Mouse (Mus musculus): ENCODE measurements around the gene Slc2a1. TPM values are rescaled to one million over a fixed set of nuclear protein-coding genes. Genes with fewer than 3 reads are reported as not detected.

Gene Slc2a1
- total and polyA plus RNA-seq, 3 experiments = 33.4 to 64.9 (median 46.2) TPM

GRCm38 (mm10) chr4:119129096-119129495 is 20.6 kb downstream of the Slc2a1 start:
- Histone ChIP-seq H3K27me3 (replicated peaks) (no peaks in the 10 kb centered on the region), H3K4me3 (replicated peaks in 1 of 3; ENCODE audit: low read depth in 2 of 3, low read length in 2 of 3, poor library complexity in 1 of 3) (no peak overlapping the region), H3K36me3 (replicated peaks in 1 of 2; ENCODE audit: control insufficient read depth in 1 of 2, insufficient read depth in 1 of 2, low read length in 1 of 2) (peaks cover 36 to 87% of the 10 kb centered on the region in 2 experiments), H3K4me1 (ENCODE audit: control insufficient read depth in 1 of 2, insufficient read depth in 2 of 2) (peaks cover 24 to 78% of the 10 kb centered on the region in 2 experiments), H3K9me3 (replicated peaks; ENCODE audit: low read length) (no peaks in the 10 kb centered on the region), H3K79me2 (replicated peaks; ENCODE audit: control insufficient read depth, extremely low read depth, insufficient read depth, poor library complexity, severe bottlenecking) (no peaks in the 10 kb centered on the region), H3K27ac (ENCODE audit: insufficient read depth, low read depth) (no peak overlapping the region), H3K9ac (ENCODE audit: insufficient read depth, low read depth) (no peak overlapping the region), H3K4me2 (ENCODE audit: insufficient read depth, low read depth, poor library complexity, severe bottlenecking) (no peak overlapping the region)
- dilution Hi-C loops (cut with MboI; ENCODE audit: extremely low pct_ligation_motif_present, extremely low pct_unique_long_range_greater_than_20kb, low sequenced_read_pairs) = no loop called here
- no peak for TF ChIP-seq CHD1 (IDR thresholded peaks at IDR 0.05; ENCODE audit: low read depth, low read length)
- TF ChIP-seq ZNF384 (IDR thresholded peaks at IDR 0.05; ENCODE audit: low read depth, low read length) = no peak
- no peak for TF ChIP-seq RCOR1 (conservative IDR thresholded peaks at IDR 0.05; ENCODE audit: low read depth, low read length)
- no peak for TF ChIP-seq BHLHE40 (IDR thresholded peaks at IDR 0.05; ENCODE audit: low read depth, low read length)
- DNase-seq (ENCODE audit: extremely low read depth) = no peak
- in situ Hi-C loops (cut with MboI; ENCODE audit: low pct_ligation_motif_present, low pct_unique_long_range_greater_than_20kb, low sequenced_read_pairs) = loop anchor here (10.0 kb wide), 1 partner anchor 124 kb away; no protein-coding TSS in a partner anchor

- H3K79me2 ChIP-seq (replicated peaks; ENCODE audit: control insufficient read depth, extremely low read depth, insufficient read depth, poor library complexity, severe bottlenecking) = no peaks in the 10 kb centered on the region
- DNase-seq (ENCODE audit: extremely low read depth) = peak; percentile 47
- H3K27me3 ChIP-seq (replicated peaks) = no peaks in the 10 kb centered on the region
- H3K9ac ChIP-seq (ENCODE audit: insufficient read depth, low read depth) = no peak overlapping the region
- no peak overlapping the region for H3K27ac ChIP-seq (ENCODE audit: insufficient read depth, low read depth)
- H3K4me1 ChIP-seq (ENCODE audit: control insufficient read depth in 1 of 2, insufficient read depth in 2 of 2) = peaks cover 7 to 55% of the 10 kb centered on the region in 2 experiments; a peak in 3 of 4 replicates
- no peaks in the 10 kb centered on the region for H3K9me3 ChIP-seq (replicated peaks; ENCODE audit: low read length)
- H3K4me2 ChIP-seq (ENCODE audit: insufficient read depth, low read depth, poor library complexity, severe bottlenecking) = no peak overlapping the region
- no peak overlapping the region for H3K4me3 ChIP-seq (replicated peaks in 1 of 3; ENCODE audit: low read depth in 2 of 3, low read length in 2 of 3, poor library complexity in 1 of 3)
- no peak for TF ChIP-seq POLR2A (IDR thresholded peaks at IDR 0.05; ENCODE audit: low read depth, low read length)
- no peak for TF ChIP-seq TCF12 (IDR thresholded peaks at IDR 0.05; ENCODE audit: low read depth, low read length)
- peaks cover 56 to 88% of the 10 kb centered on the region in 2 experiments for H3K36me3 ChIP-seq (replicated peaks in 1 of 2; ENCODE audit: control insufficient read depth in 1 of 2, insufficient read depth in 1 of 2, low read length in 1 of 2)
- dilution Hi-C loops (cut with MboI; ENCODE audit: extremely low pct_ligation_motif_present, extremely low pct_unique_long_range_greater_than_20kb, low sequenced_read_pairs) = no loop called here
- in situ Hi-C loops (cut with MboI; ENCODE audit: low pct_ligation_motif_present, low pct_unique_long_range_greater_than_20kb, low sequenced_read_pairs) = no loop called here
These were observed 22.8 kb downstream of the Slc2a1 start for GRCm38 (mm10) chr4:119131189-119131910.

DNA sequence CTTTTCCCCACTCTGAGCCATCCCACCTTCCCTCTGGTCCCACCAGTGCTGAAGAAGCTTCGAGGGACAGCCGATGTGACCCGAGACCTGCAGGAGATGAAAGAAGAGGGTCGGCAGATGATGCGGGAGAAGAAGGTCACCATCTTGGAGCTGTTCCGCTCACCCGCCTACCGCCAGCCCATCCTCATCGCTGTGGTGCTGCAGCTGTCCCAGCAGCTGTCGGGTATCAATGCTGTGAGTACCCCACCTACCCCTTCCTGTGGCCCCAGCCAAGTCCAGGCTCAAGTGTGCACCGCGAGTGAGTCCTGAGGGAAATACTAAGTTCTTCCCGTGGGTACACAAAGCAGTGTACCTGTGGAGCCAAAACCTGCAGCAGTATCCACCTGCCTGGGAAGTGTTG is 24.8 kb downstream of the Slc2a1 start:
- Histone ChIP-seq H3K79me2 (replicated peaks; ENCODE audit: control insufficient read depth, extremely low read depth, insufficient read depth, poor library complexity, severe bottlenecking) (no peaks in the 10 kb centered on the region), H3K27me3 (replicated peaks) (no peaks in the 10 kb centered on the region), H3K4me1 (ENCODE audit: control insufficient read depth in 1 of 2, insufficient read depth in 2 of 2) (peaks cover 0 to 36% of the 10 kb centered on the region in 2 experiments; a peak in 2 of 4 replicates), H3K27ac (ENCODE audit: insufficient read depth, low read depth) (no peak overlapping the region), H3K4me2 (ENCODE audit: insufficient read depth, low read depth, poor library complexity, severe bottlenecking) (no peak overlapping the region), H3K4me3 (replicated peaks in 1 of 3; ENCODE audit: low read depth in 2 of 3, low read length in 2 of 3, poor library complexity in 1 of 3) (no peak overlapping the region), H3K9me3 (replicated peaks; ENCODE audit: low read length) (no peaks in the 10 kb centered on the region), H3K9ac (ENCODE audit: insufficient read depth, low read depth) (no peak overlapping the region), H3K36me3 (replicated peaks in 1 of 2; ENCODE audit: control insufficient read depth in 1 of 2, insufficient read depth in 1 of 2, low read length in 1 of 2) (peaks cover 68 to 97% of the 10 kb centered on the region in 2 experiments)
- in situ Hi-C loops (cut with MboI; ENCODE audit: low pct_ligation_motif_present, low pct_unique_long_range_greater_than_20kb, low sequenced_read_pairs) (no loop called here), dilution Hi-C loops (cut with MboI; ENCODE audit: extremely low pct_ligation_motif_present, extremely low pct_unique_long_range_greater_than_20kb, low sequenced_read_pairs) (no loop called here)
- TF ChIP-seq KAT2A (IDR thresholded peaks at IDR 0.05; ENCODE audit: insufficient replicate concordance, low read length) (no peak), UBTF (IDR thresholded peaks at IDR 0.05; ENCODE audit: low read depth, low read length) (no peak), TCF12 (IDR thresholded peaks at IDR 0.05; ENCODE audit: low read depth, low read length) (no peak), POLR2AphosphoS2 (IDR thresholded peaks at IDR 0.05; ENCODE audit: low read depth, low read length) (no peak), GABPA (IDR thresholded peaks at IDR 0.05; ENCODE audit: insufficient replicate concordance, low read depth, low read length) (no peak), PAX5 (IDR thresholded peaks at IDR 0.05; ENCODE audit: low read length) (no peak), ZNF384 (IDR thresholded peaks at IDR 0.05; ENCODE audit: low read depth, low read length) (no peak), ZC3H11A (IDR thresholded peaks at IDR 0.05; ENCODE audit: low read depth, low read length) (no peak), JUND (conservative IDR thresholded peaks at IDR 0.05; ENCODE audit: low read depth, low read length) (no peak), TBP (conservative IDR thresholded peaks at IDR 0.05; ENCODE audit: low read depth, low read length) (no peak), CHD1 (IDR thresholded peaks at IDR 0.05; ENCODE audit: low read depth, low read length) (no peak)
- DNase-seq (ENCODE audit: extremely low read depth) = no peak

Data from CH12.LX (cell line).